Mouse (Mus musculus) G1E (cell line): ENCODE results near the gene 2010111I01Rik. TPM values are rescaled to one million over a fixed set of nuclear protein-coding genes. Genes with fewer than 3 reads are reported as not detected.

ENCODE experiments used
- ATAC-seq: 2 replicates; pipeline ENCODE4 v1.8.0; 2016; ENCODE audit warnings: mild to moderate bottlenecking; ENCODE audit not compliant: insufficient number of reproducible peaks, poor library complexity, low FRiP score, severe bottlenecking; ENCODE audit errors: extremely low read depth
- DNase-seq: peaks from one replicate; pipeline ENCODE4 v3.0.0; 2012; ENCODE audit warnings: low spot score
- H3K27me3 ChIP-seq: 2 replicates; pipeline ENCODE4 v1.6.1; 2012; ENCODE audit warnings: mild to moderate bottlenecking, low read length, inconsistent platforms; ENCODE audit not compliant: insufficient read depth
- H3K36me3 ChIP-seq: replicated peaks from 2 replicates; pipeline ENCODE3; 2012; ENCODE audit warnings: mild to moderate bottlenecking, inconsistent platforms
- H3K4me1 ChIP-seq: 2 replicates; pipeline ENCODE4 v1.6.1; 2012; ENCODE audit warnings: low read depth, low read length, inconsistent platforms, mixed read lengths; ENCODE audit not compliant: insufficient read depth
- H3K4me3 ChIP-seq: 2 replicates; pipeline ENCODE4 v1.5.1; 2012; ENCODE audit warnings: low read depth, mild to moderate bottlenecking, inconsistent platforms, low read length, moderate library complexity, mixed read lengths
- H3K9me3 ChIP-seq: replicated peaks from 2 replicates; pipeline ENCODE4 v1.6.1; 2012; ENCODE audit warnings: inconsistent platforms
- CTCF ChIP-seq: IDR thresholded peaks from 2 replicates; pipeline ENCODE4 v1.5.1; 2012; ENCODE audit warnings: low read depth, low read length, inconsistent platforms, mixed read lengths
- GATA1 ChIP-seq: IDR thresholded peaks from 2 replicates; pipeline ENCODE4 v1.6.1; 2012; ENCODE audit warnings: borderline replicate concordance, low read length, inconsistent platforms, mixed read lengths
- GATA2 ChIP-seq: IDR thresholded peaks from 2 replicates; pipeline ENCODE4 v1.6.1; 2012; ENCODE audit warnings: low read depth, low read length, inconsistent platforms, borderline replicate concordance
- POLR2AphosphoS5 ChIP-seq: IDR thresholded peaks from 2 replicates; pipeline ENCODE4 v1.6.1; 2012; ENCODE audit warnings: low read depth, low read length, inconsistent platforms; ENCODE audit not compliant: insufficient replicate concordance
- TAL1 ChIP-seq: conservative IDR thresholded peaks from 2 replicates; pipeline ENCODE4 v1.6.1; 2012; ENCODE audit warnings: low read depth, low read length, inconsistent platforms, mixed read lengths
- polyA plus RNA-seq: library from polyadenylated mRNA; stranded (reverse); fragments of >175 nt; gene quantifications from 2 replicates; pipeline ENCODE4 v1.2.3, GENCODE M21; 2012
- total RNA-seq, 2 experiments: library from RNA; stranded (forward) in 1 of 2; stranded (reverse) in 1 of 2; fragments of 200-1000 nt in 1 of 2; fragments of >200 nt in 1 of 2; fragmentation: Nextera tagmentation in 1 of 2; gene quantifications; 2 replicates each; pipeline ENCODE4 v1.2.3; 2014 to 2017

Gene 2010111I01Rik
- total and polyA plus RNA-seq, 3 experiments, result 14.7 to 57.2 (median 22.2) TPM

DNA sequence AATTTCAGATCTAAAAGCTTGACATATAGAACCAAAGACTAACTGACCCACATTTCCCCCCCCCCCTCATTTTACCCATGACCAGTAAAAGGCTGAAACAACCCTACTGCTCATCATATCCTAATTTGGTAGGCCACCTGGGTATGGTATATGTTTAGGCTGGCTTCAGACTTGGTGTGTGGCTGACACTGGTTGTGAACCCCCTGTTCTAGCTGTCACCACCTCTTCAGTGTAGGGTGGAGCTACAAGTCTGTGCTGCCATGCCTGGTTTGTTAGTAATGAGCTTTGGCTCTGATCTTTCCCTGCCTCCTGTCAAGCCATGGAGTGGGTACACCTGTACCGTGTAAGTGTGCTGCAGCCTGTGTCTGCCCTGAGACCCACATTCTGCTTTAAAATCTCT, 66.6 kb downstream of the 2010111I01Rik start:
- Histone ChIP-seq H3K9me3 (no peaks in the 10 kb centered on the region), H3K36me3 (peaks cover 3% of the 10 kb centered on the region), H3K27me3 (no peaks in the 10 kb centered on the region), H3K4me1 (no peaks in the 10 kb centered on the region), H3K4me3 (no peak overlapping the region)
- no peak for ATAC-seq
- TF ChIP-seq TAL1, result no peak
- no peak for TF ChIP-seq GATA1
- no peak for TF ChIP-seq POLR2AphosphoS5
- no peak for DNase-seq

- Histone ChIP-seq H3K9me3 (no peaks in the 10 kb centered on the region), H3K4me1 (no peaks in the 10 kb centered on the region), H3K27me3 (no peaks in the 10 kb centered on the region), H3K36me3 (peaks cover 3% of the 10 kb centered on the region), H3K4me3 (no peak overlapping the region)
- DNase-seq (no peak), ATAC-seq (no peak)
- TF ChIP-seq POLR2AphosphoS5, result no peak
- TF ChIP-seq TAL1, result no peak
- TF ChIP-seq GATA2, result no peak
- TF ChIP-seq CTCF, result no peak
- no peak for TF ChIP-seq GATA1
These were observed 67.7 kb downstream of the 2010111I01Rik start for GRCm38 (mm10) chr13:63032304-63032830.

DNA sequence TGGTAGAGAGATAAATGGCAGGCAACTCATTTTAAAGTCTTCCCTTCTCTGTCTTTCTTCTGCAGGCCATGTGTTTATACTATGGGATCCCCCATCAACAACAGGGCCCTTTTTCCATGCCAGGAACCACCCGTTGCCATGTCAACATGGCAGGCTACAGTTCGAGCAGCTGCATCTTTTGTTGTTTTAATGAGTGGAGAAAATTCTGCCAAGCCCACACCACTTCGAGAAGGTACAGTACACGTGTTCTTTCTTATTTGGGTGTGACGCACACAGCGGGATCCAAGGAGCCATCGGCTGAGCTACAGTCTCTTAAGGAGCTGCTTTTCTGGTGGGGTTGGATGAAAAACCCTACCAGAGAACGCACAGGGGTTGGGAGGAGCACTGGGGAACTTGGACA, 68.3 kb downstream of the 2010111I01Rik start:
- no peak for ATAC-seq
- Histone ChIP-seq H3K27me3 (no peaks in the 10 kb centered on the region), H3K9me3 (no peaks in the 10 kb centered on the region), H3K4me3 (no peak overlapping the region), H3K36me3 (peaks cover 3% of the 10 kb centered on the region), H3K4me1 (no peaks in the 10 kb centered on the region)
- TF ChIP-seq TAL1, result no peak
- TF ChIP-seq GATA1, result no peak
- TF ChIP-seq POLR2AphosphoS5, result no peak
- no peak for TF ChIP-seq GATA2
- TF ChIP-seq CTCF, result no peak
- no peak for DNase-seq

DNA sequence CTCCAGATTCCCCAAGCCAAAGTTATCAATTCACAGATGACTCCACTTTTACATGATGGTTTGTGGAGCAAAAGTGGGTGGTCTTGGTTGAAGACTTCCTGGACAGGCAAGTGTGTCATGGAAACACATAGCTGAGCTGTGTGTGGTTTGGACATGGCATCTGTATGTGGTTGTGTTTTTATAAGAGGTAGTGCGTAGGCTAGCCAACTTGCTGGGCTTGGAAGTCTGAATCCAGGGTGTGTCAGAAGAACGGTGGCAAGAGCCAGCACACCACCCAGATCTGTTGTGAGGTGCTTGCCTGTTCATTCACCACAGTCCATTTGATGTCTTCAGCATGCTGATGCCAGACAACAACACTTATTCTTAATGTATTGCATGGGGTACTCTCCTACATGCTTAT, 68.7 kb downstream of the 2010111I01Rik start:
- Histone ChIP-seq H3K4me3 (no peak overlapping the region), H3K36me3 (peaks cover 3% of the 10 kb centered on the region), H3K27me3 (no peaks in the 10 kb centered on the region), H3K9me3 (no peaks in the 10 kb centered on the region), H3K4me1 (no peaks in the 10 kb centered on the region)
- no peak for ATAC-seq
- no peak for DNase-seq
- TF ChIP-seq GATA1 (no peak), TAL1 (no peak), POLR2AphosphoS5 (no peak), CTCF (no peak), GATA2 (no peak)

DNA sequence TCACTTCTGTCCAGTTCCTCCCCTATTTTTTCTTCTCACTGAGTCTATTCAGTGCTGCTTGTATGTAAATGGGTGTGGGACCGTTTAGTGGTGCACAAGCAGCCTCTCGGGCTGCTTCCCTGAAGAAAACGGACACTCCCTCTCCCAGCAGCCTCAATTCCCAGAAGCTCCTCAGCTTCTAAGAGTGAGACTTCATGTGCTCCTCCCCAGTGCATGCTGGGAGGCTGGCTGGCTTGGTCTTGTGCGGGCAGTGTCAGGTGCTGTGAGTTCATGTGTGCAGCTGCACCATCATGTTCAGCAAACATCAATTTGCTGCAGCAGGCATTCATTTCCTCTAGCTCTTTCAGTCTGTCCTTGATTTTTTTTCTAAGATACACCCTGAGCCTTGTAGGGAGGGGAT, 70.0 kb downstream of the 2010111I01Rik start:
- Histone ChIP-seq H3K4me1 (no peaks in the 10 kb centered on the region), H3K36me3 (peaks cover 3% of the 10 kb centered on the region), H3K4me3 (no peak overlapping the region), H3K27me3 (no peaks in the 10 kb centered on the region), H3K9me3 (no peaks in the 10 kb centered on the region)
- DNase-seq (no peak), ATAC-seq (no peak)
- TF ChIP-seq CTCF (no peak), GATA2 (no peak), TAL1 (no peak), POLR2AphosphoS5 (no peak), GATA1 (no peak)

- Histone ChIP-seq H3K9me3 (no peaks in the 10 kb centered on the region), H3K4me3 (no peak overlapping the region), H3K27me3 (no peaks in the 10 kb centered on the region), H3K36me3 (peaks cover 3% of the 10 kb centered on the region), H3K4me1 (no peaks in the 10 kb centered on the region)
- TF ChIP-seq CTCF (no peak), GATA1 (no peak), TAL1 (no peak), GATA2 (no peak), POLR2AphosphoS5 (no peak)
- DNase-seq (no peak), ATAC-seq (no peak)
These were observed 73.2 kb downstream of the 2010111I01Rik start for GRCm38 (mm10) chr13:63037906-63038305.

DNA sequence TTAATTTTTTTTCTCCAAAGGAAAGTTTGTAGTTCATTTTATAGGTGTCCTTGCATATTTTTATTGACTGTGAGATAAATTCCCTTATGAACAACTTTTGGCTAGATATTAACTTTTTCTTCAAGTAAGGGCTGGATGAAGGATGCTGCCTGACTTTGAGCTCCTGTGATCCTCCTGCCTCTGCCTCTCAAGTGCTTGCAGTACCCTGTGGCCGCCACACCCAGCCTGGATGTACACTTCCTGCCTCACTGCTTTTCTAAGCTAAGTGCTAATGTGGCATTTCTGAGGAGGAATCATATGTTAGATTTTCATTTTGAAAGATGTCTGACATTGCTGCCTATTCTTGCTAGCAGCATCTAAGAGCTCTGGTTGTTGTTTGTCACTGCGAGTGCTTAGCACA, 73.7 kb downstream of the 2010111I01Rik start:
- Histone ChIP-seq H3K27me3 (no peaks in the 10 kb centered on the region), H3K4me3 (no peak overlapping the region), H3K9me3 (no peaks in the 10 kb centered on the region), H3K4me1 (no peaks in the 10 kb centered on the region), H3K36me3 (peaks cover under 1% of the 10 kb centered on the region)
- TF ChIP-seq GATA2 (no peak), CTCF (no peak), GATA1 (no peak)
- ATAC-seq, result no peak
- DNase-seq, result no peak
